Mouse (Mus musculus): ENCODE data around the gene Cul1. TPM values are rescaled to one million over a fixed set of nuclear protein-coding genes. Genes with fewer than 3 reads are reported as not detected.

The Cul1 gene
- polyA plus RNA-seq (2011; ENCODE audit: insufficient read depth, insufficient read length, low read depth, missing spikeins), result 142 and 160 TPM in 2 replicates

- no peaks in the 10 kb centered on the region for H3K27me3 ChIP-seq (ENCODE audit: control insufficient read depth, insufficient read depth, low read length, poor library complexity, severe bottlenecking)
- no peaks in the 10 kb centered on the region for H3K36me3 ChIP-seq (ENCODE audit: control insufficient read depth, insufficient read depth, low read length, poor library complexity, severe bottlenecking)
These were observed at the start of gene Cul1 for GRCm38 (mm10) chr6:47453098-47453497. Cul1 (plus strand) TSS chr6:47453398.

GRCm38 (mm10) chr6:47404419-47405382 lies 48.5 kb upstream of the Cul1 start:
- H3K27ac ChIP-seq (ENCODE audit: insufficient read depth, low read length), result no peak overlapping the region
- no peaks in the 10 kb centered on the region for H3K36me3 ChIP-seq (ENCODE audit: control insufficient read depth, insufficient read depth, low read length, poor library complexity, severe bottlenecking)
- no peaks in the 10 kb centered on the region for H3K9me3 ChIP-seq (replicated peaks; ENCODE audit: control insufficient read depth, insufficient read depth, low read length, poor library complexity, severe bottlenecking)
- H3K4me3 ChIP-seq (ENCODE audit: low read depth, low read length), result no peak overlapping the region
- no peak overlapping the region for H3K9ac ChIP-seq (ENCODE audit: low read depth, poor library complexity, severe bottlenecking)
- TF ChIP-seq EP300 (IDR thresholded peaks at IDR 0.05; ENCODE audit: insufficient read depth, low read depth, low read length) (no peak), CTCF (IDR thresholded peaks at IDR 0.05; ENCODE audit: low read depth, low read length) (no peak), POLR2A (IDR thresholded peaks at IDR 0.05; ENCODE audit: insufficient read depth, low read length) (no peak)
- no peaks in the 10 kb centered on the region; the same call in 1 of the 2 replicates for H3K27me3 ChIP-seq (ENCODE audit: control insufficient read depth, insufficient read depth, low read length, poor library complexity, severe bottlenecking)
- no peaks in the 10 kb centered on the region for H3K4me1 ChIP-seq (ENCODE audit: control insufficient read depth, insufficient read depth, low read length)

More at GRCm38 (mm10) chr6:47453098-47453497, at the start of gene Cul1:
- TF ChIP-seq POLR2A (IDR thresholded peaks at IDR 0.05; ENCODE audit: insufficient read depth, low read length) (no peak), EP300 (IDR thresholded peaks at IDR 0.05; ENCODE audit: insufficient read depth, low read depth, low read length) (no peak), CTCF (IDR thresholded peaks at IDR 0.05; ENCODE audit: low read depth, low read length) (no peak)
- no peaks in the 10 kb centered on the region for H3K4me1 ChIP-seq (ENCODE audit: control insufficient read depth, insufficient read depth, low read length)
- H3K9ac ChIP-seq (ENCODE audit: low read depth, poor library complexity, severe bottlenecking), result peak within 1 kb of the TSS; percentile 99
- H3K27ac ChIP-seq (ENCODE audit: insufficient read depth, low read length), result peak within 1 kb of the TSS; percentile 74
- no peaks in the 10 kb centered on the region for H3K9me3 ChIP-seq (replicated peaks; ENCODE audit: control insufficient read depth, insufficient read depth, low read length, poor library complexity, severe bottlenecking)
- H3K4me3 ChIP-seq (ENCODE audit: low read depth, low read length), result peak within 1 kb of the TSS; percentile 88

GRCm38 (mm10) chr6:47412886-47413606 lies 40.2 kb upstream of the Cul1 start:
- no peaks in the 10 kb centered on the region for H3K27me3 ChIP-seq (ENCODE audit: control insufficient read depth, insufficient read depth, low read length, poor library complexity, severe bottlenecking)
- H3K4me1 ChIP-seq (ENCODE audit: control insufficient read depth, insufficient read depth, low read length), result no peaks in the 10 kb centered on the region
- TF ChIP-seq POLR2A (IDR thresholded peaks at IDR 0.05; ENCODE audit: insufficient read depth, low read length) (no peak), EP300 (IDR thresholded peaks at IDR 0.05; ENCODE audit: insufficient read depth, low read depth, low read length) (no peak), CTCF (IDR thresholded peaks at IDR 0.05; ENCODE audit: low read depth, low read length) (no peak)
- no peak overlapping the region for H3K9ac ChIP-seq (ENCODE audit: low read depth, poor library complexity, severe bottlenecking)
- H3K9me3 ChIP-seq (replicated peaks; ENCODE audit: control insufficient read depth, insufficient read depth, low read length, poor library complexity, severe bottlenecking), result no peaks in the 10 kb centered on the region
- no peak overlapping the region for H3K27ac ChIP-seq (ENCODE audit: insufficient read depth, low read length)
- H3K36me3 ChIP-seq (ENCODE audit: control insufficient read depth, insufficient read depth, low read length, poor library complexity, severe bottlenecking), result no peaks in the 10 kb centered on the region
- no peak overlapping the region for H3K4me3 ChIP-seq (ENCODE audit: low read depth, low read length)

GRCm38 (mm10) chr6:47413656-47414055 lies 39.5 kb upstream of the Cul1 start:
- H3K9ac ChIP-seq (ENCODE audit: low read depth, poor library complexity, severe bottlenecking), result no peak overlapping the region
- TF ChIP-seq POLR2A (IDR thresholded peaks at IDR 0.05; ENCODE audit: insufficient read depth, low read length) (no peak), EP300 (IDR thresholded peaks at IDR 0.05; ENCODE audit: insufficient read depth, low read depth, low read length) (no peak), CTCF (IDR thresholded peaks at IDR 0.05; ENCODE audit: low read depth, low read length) (no peak)
- H3K4me3 ChIP-seq (ENCODE audit: low read depth, low read length), result no peak overlapping the region
- no peaks in the 10 kb centered on the region for H3K4me1 ChIP-seq (ENCODE audit: control insufficient read depth, insufficient read depth, low read length)
- H3K36me3 ChIP-seq (ENCODE audit: control insufficient read depth, insufficient read depth, low read length, poor library complexity, severe bottlenecking), result no peaks in the 10 kb centered on the region
- H3K27ac ChIP-seq (ENCODE audit: insufficient read depth, low read length), result no peak overlapping the region
- no peaks in the 10 kb centered on the region for H3K27me3 ChIP-seq (ENCODE audit: control insufficient read depth, insufficient read depth, low read length, poor library complexity, severe bottlenecking)
- no peaks in the 10 kb centered on the region for H3K9me3 ChIP-seq (replicated peaks; ENCODE audit: control insufficient read depth, insufficient read depth, low read length, poor library complexity, severe bottlenecking)

- no peaks in the 10 kb centered on the region for H3K36me3 ChIP-seq (ENCODE audit: control insufficient read depth, insufficient read depth, low read length, poor library complexity, severe bottlenecking)
These were observed 34.5 kb upstream of the Cul1 start for GRCm38 (mm10) chr6:47418691-47419090.

More at GRCm38 (mm10) chr6:47418691-47419090, 34.5 kb upstream of the Cul1 start:
- Histone ChIP-seq H3K4me3 (ENCODE audit: low read depth, low read length) (no peak overlapping the region), H3K27me3 (ENCODE audit: control insufficient read depth, insufficient read depth, low read length, poor library complexity, severe bottlenecking) (no peaks in the 10 kb centered on the region), H3K4me1 (ENCODE audit: control insufficient read depth, insufficient read depth, low read length) (no peaks in the 10 kb centered on the region), H3K9me3 (replicated peaks; ENCODE audit: control insufficient read depth, insufficient read depth, low read length, poor library complexity, severe bottlenecking) (no peaks in the 10 kb centered on the region), H3K27ac (ENCODE audit: insufficient read depth, low read length) (no peak overlapping the region), H3K9ac (ENCODE audit: low read depth, poor library complexity, severe bottlenecking) (no peak overlapping the region)
- TF ChIP-seq CTCF (IDR thresholded peaks at IDR 0.05; ENCODE audit: low read depth, low read length) (no peak), POLR2A (IDR thresholded peaks at IDR 0.05; ENCODE audit: insufficient read depth, low read length) (no peak), EP300 (IDR thresholded peaks at IDR 0.05; ENCODE audit: insufficient read depth, low read depth, low read length) (no peak)
